Mouse (Mus musculus) erythroblast, adult 5-6 weeks (primary cell): Measurements from ENCODE around the gene Nfkbia. TPM values are rescaled to one million over a fixed set of nuclear protein-coding genes. Genes with fewer than 3 reads are reported as not detected.

Experiments used
- ATAC-seq: replicated peaks from 2 replicates; pipeline ENCODE4 v1.8.0; 2016; ENCODE audit warnings: moderate number of reproducible peaks, mild to moderate bottlenecking, moderate TSS enrichment, inconsistent platforms; ENCODE audit not compliant: poor library complexity, low FRiP score, severe bottlenecking
- total RNA-seq, 2 experiments: library from RNA; stranded (forward) in 1 of 2; stranded (reverse) in 1 of 2; fragments of 150-400 nt in 1 of 2; fragments of 200-764, 138-1000 nt in 1 of 2; gene quantifications; 2 replicates each; pipeline versions ENCODE4 v1.2.3 to v1.2.4; 2015 to 2017; ENCODE audit warnings: low replicate concordance in 2 of 2

Gene Nfkbia
- total RNA-seq, 2 experiments from 2014 or later = 14.8 to 20.5 TPM

DNA sequence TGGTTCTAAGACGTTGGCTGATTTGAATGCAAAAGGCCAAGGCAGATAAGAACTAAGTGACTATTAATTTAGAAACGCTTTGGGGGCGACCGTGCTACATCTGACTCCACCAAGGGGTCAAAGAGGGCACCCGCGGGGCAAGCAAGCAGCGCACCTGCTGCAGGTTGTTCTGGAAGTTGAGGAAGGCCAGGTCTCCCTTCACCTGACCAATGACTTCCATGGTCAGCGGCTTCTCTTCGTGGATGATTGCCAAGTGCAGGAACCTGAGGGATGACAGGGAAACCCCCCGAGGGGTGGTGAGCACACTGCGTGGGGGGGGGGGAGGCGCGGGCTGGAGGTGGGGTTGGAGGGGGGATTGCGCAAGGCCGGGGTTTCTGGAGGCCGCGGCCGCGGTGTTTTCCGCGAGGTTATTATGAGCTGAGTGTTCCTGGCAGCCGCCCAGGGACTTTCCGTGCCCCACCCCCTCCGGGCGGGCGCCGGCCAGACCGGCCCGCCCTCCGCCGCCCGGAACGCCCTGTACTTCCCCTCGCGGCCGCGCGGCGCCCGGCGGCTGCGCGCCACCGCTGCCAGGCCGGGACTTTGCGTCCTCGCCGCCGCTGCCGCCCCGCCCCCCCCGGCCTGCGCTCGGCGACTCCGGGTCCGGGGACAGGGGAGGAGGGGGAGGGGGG is 797 bp downstream of the Nfkbia start:
- ATAC-seq = peak; percentile 84

DNA sequence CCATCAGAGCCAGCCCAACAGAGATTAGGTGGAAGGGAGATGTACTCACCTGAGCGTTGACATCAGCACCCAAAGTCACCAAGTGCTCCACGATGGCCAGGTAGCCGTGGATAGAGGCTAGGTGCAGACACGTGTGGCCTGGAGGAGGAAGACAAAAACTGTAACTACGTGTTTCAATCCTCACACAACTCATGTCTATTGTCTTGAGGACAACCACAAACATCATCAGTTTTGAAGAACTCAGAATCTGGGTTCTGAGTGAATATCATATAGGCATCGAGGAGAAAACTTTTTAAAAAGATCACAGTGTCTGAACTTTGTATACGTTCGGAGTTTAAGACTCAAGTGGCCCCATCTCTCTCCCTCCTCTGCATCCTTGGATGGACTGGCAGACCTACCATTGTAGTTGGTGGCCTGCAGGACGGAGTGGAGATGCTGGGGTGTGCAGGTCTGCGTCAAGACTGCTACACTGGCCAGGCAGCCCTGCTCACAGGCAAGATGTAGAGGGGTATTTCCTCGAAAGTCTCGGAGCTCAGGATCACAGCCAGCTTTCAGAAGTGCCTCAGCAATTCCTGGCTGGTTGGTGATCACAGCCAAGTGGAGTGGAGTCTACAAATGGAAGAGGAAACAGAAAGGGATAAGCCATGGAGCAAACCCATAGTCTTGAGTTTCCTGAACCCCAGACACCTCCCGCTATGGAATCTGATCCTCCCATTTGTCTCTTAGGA is 1.6 kb downstream of the Nfkbia start:
- no peak for ATAC-seq

DNA sequence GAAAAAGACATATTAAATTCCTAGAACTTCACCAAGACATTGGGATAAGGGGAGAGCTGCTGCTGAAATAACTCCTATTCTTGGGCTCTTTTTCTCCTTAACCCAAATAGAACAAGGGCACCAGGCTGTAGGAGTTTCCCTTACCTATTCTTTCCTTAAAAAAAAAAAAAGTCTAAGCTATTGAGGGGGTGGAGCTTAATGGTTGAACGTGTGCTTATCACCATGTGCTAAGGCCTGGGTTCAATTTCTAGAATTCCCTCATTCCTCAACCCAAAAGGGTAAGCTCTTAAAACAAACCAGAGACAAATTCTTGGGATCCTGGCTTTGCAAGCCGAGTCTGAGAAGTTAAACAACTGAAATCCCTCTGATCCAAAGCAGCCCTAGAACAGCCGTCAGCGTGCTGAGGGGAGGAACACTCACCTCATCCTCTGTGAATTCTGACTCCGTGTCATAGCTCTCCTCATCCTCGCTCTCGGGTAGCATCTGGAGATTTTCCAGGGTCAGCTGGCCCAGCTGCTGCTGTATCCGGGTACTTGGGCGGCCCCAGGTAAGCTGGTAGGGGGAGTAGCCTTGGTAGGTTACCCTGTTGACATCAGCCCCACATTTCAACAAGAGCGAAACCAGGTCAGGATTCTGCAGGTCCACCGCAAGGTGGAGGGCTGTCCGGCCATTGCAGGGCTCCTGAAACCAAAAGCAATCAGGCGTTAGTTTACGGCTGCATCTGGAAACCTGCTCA is 2.3 kb downstream of the Nfkbia start:
- ATAC-seq = no peak

DNA sequence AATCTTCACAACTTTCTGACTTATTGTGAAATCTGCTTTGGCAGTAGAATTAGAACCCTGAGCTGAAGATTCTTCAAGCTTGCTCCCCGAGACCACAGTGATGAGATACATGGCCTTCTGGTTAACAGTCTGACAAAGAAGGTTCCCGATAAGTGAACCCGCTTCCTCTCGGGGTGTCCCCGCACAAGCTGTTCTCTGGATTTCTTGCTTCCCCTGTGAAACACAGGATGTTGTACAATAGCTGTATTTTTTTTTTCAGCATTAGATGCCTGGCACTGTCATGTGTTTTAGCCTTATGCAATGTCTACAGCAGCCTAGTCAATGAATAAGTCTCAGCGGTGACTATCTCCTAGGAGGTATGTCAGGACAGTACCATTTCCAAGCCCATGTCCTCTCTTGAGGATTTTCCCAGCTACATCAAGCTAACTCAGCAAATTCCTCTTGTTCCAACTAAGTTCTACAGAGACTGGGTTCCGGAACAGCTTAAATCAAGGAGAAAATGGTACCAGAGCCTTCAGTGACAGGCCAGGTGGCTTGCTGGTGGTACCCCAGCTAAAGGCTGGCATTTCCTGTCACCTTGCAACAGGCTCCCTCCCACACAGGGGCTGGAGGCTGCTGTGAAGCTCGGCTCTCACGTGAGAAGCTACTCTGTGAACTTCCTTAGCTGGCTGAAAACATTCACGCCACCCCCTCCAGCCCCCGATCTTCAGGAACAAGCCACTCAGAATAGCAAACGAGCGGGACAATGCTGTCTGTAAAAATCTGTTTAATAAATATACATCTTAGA is 3.6 kb downstream of the Nfkbia start:
- ATAC-seq = no peak

DNA sequence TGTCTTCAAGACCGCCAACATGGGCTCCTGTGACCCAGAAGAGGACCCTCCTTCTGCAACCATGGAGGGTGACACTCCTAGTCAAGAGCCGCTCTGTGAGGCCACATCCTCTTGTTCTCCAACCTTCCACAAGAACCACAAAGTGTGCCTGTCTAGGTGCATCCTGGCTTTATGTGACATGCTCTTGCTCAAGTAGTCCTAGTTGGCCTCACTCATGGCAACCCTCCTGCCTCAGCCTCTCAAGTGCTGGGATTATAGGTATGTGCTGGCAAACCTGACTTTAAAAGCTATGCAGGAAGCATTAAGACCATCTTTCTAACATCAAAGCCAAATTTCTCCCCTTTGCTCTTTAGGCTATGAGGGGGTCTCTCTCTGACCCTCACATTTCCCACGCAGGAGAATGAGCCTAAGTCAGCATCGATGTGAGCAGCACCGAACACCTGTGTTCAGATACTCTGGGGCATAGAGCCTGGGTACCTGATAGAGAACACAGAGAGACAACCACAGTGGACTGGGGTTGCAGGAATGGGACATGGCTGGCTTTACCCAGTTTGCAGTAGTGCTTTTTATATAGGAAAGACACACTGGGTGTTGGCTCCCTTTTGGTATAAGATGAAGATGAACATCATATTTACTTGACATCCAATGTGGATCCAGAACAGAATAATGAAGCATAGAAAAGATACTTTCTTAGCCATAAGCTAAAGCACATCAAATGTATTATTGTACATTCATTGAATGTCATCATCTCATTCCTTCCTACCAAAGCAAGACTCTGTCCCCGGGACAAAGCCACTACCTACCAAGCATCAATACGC is 4.4 kb downstream of the Nfkbia start:
- no peak for ATAC-seq

DNA sequence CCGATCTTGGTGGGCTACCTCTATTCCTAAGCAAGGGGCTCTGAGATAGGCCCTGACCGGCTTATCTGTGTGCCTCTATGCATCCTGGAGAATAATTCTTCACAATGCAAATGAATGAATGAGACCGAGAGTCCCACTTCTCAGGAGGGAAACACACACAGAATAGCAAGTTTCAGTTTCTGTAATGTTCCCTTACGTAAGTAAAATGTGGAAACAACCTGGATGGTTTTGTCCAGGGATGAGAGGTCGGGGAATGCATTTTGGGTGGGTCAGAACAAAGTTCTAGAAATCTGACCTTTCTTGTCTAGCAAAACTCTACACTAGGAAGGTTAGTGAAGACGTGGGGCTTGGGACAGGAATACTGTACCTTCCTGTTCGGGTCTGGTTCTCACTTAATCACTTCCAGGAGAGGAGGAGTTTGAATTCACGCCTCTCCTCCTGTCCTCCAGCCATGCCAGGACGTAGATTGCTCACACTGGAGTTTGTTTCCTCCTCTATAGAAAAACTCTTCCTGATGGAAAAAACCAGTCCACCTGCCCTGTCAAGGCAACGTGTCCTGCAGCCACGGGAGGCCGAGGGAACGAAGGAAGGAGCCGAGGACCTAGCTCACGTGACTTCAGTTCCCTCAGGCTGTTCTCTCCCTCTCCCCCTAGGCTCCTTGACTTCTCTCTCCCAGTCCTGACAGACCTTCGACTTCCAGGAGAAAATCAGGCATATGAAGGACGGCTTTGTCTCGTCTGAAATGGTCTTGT is 5.3 kb downstream of the Nfkbia start:
- ATAC-seq = no peak

DNA sequence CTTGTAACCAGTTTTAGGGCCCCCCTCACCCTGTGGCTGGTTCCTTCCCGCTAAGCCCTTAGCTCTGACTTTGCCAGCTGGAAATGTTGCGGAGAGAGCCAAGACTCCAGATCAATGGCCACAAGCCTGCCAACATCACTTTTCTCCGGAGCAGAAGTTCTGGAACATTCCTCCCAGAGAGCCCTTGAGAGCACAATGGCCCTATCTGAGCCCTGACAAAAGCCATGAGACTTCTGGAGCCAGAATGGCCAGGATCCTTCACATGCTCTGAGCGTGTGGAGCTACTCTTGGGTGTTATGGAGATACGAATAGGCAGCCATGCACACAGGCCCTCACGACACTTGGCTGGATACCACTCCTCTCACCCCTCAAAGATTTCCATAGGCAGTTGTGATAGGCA is 7.6 kb downstream of the Nfkbia start:
- no peak for ATAC-seq

DNA sequence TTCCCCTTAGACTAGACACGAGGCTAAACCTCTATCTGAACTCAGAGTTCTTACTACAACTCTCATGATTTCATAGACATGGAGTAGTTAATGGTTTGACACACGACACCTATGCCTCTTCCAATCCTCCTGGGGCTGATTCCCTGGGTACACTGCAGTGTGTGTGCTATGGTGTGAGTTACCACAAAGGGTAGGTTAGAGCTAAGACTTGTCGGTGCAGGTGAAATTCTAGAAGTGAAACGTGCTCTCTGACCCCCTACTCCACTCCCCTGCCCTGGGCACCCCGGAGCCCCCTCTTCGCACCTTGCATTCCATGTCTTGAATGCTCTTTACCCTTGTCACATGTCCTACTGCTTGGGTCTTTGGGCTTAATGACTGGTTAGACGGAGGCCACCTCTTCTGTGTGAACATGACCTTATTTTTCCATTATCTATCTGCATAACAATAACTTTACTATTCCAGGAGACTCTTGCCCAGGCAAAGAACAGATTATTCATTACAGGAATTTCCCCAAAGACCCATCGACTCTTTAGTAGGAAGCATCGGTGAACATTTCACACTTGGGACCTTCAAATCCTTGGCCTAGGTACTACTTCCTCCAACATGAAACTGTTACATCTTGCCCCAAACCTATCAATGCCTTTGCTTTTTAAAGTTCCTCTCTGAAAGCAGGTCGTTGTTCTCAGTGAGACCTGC is 8.2 kb downstream of the Nfkbia start:
- no peak for ATAC-seq

DNA sequence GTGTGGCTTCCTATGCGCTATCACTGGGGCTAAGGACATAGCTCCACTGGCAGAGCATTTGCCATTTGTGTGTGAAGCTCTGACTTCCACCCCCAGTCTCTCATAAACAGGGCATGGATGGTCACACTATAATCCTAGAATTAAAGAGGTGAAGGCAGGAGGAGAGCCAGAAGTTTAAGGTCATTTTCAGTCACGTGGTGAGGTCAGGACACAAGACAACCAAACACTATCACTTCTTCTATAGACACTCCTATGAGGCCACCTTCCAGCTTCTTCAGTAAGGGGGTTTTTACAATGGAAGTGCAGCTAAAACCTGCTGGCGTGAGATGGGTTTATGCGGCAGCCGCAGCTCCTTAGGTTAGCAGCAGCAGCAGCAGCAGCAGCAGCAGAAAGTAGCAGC is 8.9 kb downstream of the Nfkbia start:
- no peak for ATAC-seq

DNA sequence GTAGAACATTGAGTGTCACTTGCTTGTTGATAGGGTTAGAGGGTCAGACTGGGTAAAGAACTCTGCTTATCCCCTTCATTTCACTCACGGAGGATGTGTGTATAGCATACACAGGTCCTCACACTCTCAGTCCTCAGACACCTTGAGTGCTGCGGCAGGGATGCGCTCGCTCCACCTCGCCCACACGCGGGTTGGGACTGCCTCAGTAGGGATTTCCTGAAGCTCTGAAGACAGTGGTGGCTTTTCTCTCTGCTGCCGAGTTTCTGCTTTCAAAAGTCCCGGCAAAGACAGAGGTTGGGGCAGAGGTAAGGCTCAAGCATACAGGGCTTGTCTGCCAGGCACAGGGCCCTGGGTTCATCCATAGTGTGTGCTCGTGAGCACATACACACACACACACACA is 9.7 kb downstream of the Nfkbia start:
- ATAC-seq = no peak

DNA sequence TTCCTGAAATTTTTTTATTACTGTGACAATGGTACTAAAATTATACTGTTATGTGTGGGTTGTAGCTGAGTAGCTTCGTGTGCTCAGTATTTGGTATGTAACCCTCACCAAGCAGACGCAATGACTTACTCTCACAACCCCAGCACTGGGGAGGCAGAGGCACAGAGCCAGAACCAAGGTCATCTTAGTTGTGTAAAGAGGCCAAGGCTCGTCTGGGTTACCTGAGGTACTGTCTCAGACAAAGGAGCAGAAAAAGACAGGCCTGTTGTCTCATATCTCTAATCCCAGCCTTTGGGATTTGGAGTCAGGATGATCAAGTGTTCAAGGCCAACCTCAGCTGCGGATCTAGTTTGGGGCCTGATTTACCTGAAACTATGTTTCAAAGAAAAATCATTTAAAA is 10.7 kb downstream of the Nfkbia start:
- no peak for ATAC-seq

DNA sequence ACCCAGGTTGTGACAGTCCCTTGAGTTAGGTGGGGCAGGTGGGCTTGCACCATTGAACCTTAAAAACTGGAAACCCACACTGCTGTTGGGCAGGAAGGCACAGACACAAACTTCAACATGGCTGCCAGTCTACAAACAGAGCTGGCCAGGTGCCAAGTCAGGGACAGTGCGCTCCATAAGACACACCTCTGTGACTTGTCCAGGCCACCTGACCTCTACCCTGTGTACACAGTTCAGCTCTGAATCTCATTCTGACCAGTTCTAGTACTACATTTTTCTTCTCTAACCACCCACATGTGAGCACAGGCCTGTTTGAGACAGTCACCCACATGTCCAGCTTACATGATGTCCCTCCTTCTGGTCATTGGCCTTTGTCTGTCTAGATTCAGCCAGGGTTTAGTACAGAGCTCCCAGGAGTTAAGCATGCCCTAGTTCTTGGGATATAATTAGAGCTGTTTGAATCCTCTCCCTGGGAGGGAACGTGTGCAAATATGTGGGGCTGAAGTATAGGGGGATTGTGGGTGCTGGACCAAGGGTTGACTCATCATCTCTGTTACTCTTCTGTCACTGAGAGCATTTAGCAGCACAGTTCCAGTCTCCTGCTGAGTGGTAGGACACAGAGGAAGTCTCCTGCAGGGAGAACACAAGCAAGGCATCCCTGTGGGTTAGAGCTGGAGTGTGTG is 11.8 kb downstream of the Nfkbia start:
- 0 out of 2 replicates have a peak, but pooled peaks have one; percentile 27 for ATAC-seq

DNA sequence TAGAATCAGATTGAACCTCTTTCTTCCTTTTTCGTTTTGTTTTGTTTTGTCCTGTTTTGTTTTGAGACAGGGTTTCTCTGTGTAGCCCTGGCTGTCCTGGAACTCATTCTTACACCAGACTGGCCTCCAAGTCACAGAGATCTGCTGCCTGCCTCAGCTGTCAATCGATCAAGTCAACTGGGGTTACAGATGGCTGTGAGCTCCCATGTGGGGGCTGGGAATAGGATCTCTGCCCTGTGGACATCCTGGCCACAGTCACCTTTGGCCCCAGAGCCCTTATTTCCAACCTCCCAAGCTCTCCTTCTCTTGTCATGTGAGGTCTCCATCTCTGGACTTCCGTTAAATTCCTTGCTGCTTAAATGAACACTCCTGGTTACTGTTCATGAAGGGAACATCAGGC is 13.5 kb downstream of the Nfkbia start:
- no peak for ATAC-seq

DNA sequence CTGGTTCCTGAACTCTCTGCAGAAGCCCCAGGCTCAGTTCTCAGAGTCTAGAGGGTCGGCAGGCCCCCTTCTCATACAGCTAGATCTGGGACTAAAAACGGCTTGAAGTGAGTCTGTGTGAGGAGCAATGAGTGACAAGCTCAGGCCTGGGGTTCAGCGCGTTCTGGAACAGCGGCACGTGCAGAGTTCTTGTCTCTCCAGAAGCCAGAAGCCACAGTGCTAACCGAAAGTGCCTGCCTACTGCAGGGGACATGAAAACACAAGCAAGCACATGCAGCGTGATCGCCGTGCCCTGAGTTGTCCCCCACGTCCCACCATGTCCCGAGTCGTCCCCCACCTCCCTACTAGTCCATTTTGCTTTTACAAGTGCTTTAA is 18.3 kb downstream of the Nfkbia start:
- ATAC-seq = no peak

DNA sequence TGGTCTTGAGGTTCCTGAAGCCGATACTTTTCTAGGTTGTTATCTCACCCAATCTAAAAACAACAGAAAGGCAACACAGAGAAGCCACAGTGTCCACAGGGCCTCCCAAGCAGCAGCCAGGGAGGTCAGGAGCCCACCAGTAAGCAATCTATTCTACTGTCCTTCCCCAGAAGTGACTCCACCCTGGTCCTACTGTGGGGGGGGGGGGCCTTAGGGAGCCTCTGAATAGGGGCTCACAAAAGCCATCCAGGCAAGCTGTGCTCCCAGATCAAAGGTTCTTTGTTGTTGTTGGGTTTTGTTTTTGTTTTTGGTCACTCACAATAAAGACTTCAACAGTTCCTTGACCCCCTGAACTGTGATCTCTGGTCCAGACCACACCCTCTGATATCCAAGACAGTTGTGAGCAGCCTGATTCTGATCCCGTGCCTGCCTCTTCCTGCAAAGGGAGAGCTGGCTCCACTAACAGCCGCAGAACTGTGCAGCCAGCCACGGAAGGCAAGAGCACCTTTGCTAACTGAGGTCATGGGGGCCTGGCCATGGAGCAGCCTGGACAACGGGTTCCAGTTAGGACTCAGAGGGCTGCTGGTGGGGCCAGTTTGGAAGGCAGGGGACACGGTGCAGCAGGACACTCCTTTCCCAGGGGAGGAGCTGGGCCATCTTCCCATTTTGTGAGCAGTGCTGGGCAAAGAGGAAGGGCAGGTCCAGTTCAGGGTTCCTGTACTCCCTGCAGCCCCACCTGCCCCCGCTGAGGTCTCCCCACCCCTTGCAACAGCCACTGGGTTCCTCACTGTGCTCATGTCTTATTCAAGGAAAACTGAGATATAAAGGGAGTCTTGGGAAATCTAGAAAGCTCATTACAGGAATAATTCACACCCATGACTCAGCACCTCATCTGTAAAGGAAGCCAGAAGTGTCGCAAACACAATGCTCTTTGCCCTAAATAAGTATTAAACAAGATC is 18.9 kb downstream of the Nfkbia start:
- ATAC-seq = no peak

DNA sequence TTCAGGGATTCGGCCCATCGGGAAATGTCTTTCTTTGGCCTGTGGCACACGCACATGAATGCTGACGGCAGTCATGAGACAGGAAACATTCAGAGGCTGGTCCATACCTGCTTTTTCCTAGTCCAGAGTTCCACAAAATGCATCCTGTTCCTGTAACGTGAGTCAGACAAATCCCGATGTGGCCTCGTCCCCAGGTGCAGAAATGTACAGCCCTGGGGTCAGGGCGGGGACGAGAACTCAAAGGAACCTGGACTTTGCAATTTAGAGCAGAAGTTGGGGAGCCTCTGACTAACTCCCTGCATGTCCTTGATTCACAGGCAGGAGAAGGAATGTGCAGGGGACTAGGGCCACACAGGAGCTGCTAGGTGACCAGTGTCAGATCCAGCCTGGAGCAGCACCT is 21.1 kb downstream of the Nfkbia start:
- ATAC-seq = no peak

DNA sequence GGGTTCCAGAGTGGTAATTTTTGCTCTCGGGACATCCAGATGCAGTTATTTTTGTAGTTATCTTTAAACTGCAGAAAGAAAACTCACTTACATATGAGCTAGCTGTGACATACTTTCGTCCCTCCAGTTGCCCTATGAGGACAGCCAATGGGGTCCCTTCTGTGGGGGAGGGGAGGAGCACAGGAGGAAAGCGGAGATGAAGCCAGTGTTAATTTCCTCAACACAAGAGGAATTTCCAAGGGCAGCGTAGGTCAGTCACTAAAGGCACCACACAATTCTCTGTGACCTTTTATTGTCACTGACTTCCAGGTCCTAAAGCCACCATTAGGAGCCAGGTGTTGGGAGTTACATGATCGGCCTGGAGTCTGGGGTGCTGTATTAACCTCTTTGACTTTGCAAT is 22.0 kb downstream of the Nfkbia start:
- no peak for ATAC-seq
